Mouse (Mus musculus): ENCODE results near the gene Mxd3. TPM values are rescaled to one million over a fixed set of nuclear protein-coding genes. Genes with fewer than 3 reads are reported as not detected.

Mxd3 gene
- total RNA-seq, 2 experiments from 2014 or later: 0.85 to 1.4 TPM

- DNase-seq (ENCODE audit: low spot score in 2 of 2): no peak
- intact Hi-C loops (cut with DNase I): no loop called here
Observed at GRCm38 (mm10) chr13:55300913-55301312, 28.7 kb downstream of the Mxd3 start.

GRCm38 (mm10) chr13:55296760-55297159 lies 32.9 kb downstream of the Mxd3 start:
- intact Hi-C loops (cut with DNase I): loop anchor here (5.0 kb wide), 1 partner anchor 74 kb away; no protein-coding TSS in a partner anchor
- no peak for DNase-seq (ENCODE audit: low spot score in 2 of 2)

- intact Hi-C loops (cut with DNase I): no loop called here
Observed at GRCm38 (mm10) chr13:55288854-55289253, 40.8 kb downstream of the Mxd3 start.

GRCm38 (mm10) chr13:55277646-55278045 lies 52.0 kb downstream of the Mxd3 start:
- no peak for DNase-seq (ENCODE audit: low spot score in 2 of 2)
- intact Hi-C loops (cut with DNase I): no loop called here

More at GRCm38 (mm10) chr13:55288854-55289253, 40.8 kb downstream of the Mxd3 start:
- DNase-seq (ENCODE audit: low spot score in 2 of 2): no peak

GRCm38 (mm10) chr13:55277203-55277602 lies 52.4 kb downstream of the Mxd3 start:
- DNase-seq (ENCODE audit: low spot score in 2 of 2): no peak
- intact Hi-C loops (cut with DNase I): no loop called here

Other genes starting within 250 kb of the Mxd3 start
- gene Uimc1, start 229.5 kb downstream of the Mxd3 start, total RNA-seq (2021): 10 to 100 TPM; 14.4 to 19.2 TPM
- 10 to 100 TPM; 38.2 to 40.0 TPM for gene Zfp346, start 224.5 kb downstream of the Mxd3 start, total RNA-seq (2021)
- gene Gm17617, start 196.3 kb downstream of the Mxd3 start, total RNA-seq (2021): not detected
- under 1 TPM; 0.21 to 0.27 TPM for gene Fgfr4, start 177.2 kb downstream of the Mxd3 start, total RNA-seq (2021)
- 100 to 1,000 TPM; 124 to 125 TPM for gene Nsd1, start 120.0 kb downstream of the Mxd3 start, total RNA-seq (2021)
- 100 to 1,000 TPM; 170 to 176 TPM for gene Prelid1, start 9.3 kb downstream of the Mxd3 start, total RNA-seq (2021)
- gene Rab24, start 7.9 kb downstream of the Mxd3 start, total RNA-seq (2021): 10 to 100 TPM; 82.3 to 87.2 TPM
- 10 to 100 TPM; 57.5 to 59.7 TPM for gene Lman2, start 33.0 kb upstream of the Mxd3 start, total RNA-seq (2021)
- gene Rgs14, start 39.9 kb upstream of the Mxd3 start, total RNA-seq (2021): 10 to 100 TPM; 55.6 to 58.5 TPM
- gene Slc34a1, start 68.4 kb upstream of the Mxd3 start, total RNA-seq (2021): not detected
- not detected for gene Pfn3, start 85.4 kb upstream of the Mxd3 start, total RNA-seq (2021)
- under 1 TPM; 0.57 to 0.62 TPM for gene F12, start 97.0 kb upstream of the Mxd3 start, total RNA-seq (2021)
- 10 to 100 TPM; 64.0 to 68.0 TPM for gene Grk6, start 115.2 kb upstream of the Mxd3 start, total RNA-seq (2021)
- 10 to 100 TPM; 80.1 to 85.9 TPM for gene Prr7, start 134.4 kb upstream of the Mxd3 start, total RNA-seq (2021)
- gene Dbn1, start 158.3 kb upstream of the Mxd3 start, total RNA-seq (2021): 100 to 1,000 TPM; 287 to 295 TPM
- gene Pdlim7, start 183.9 kb upstream of the Mxd3 start, total RNA-seq (2021): 10 to 100 TPM; 89.6 to 96.1 TPM
- gene Dok3, start 199.5 kb upstream of the Mxd3 start, total RNA-seq (2021): 10 to 100 TPM in 1 of 2 experiments, 1 to 10 TPM in 1; 9.7 to 13.2 TPM
- gene Ddx41, start 206.8 kb upstream of the Mxd3 start, total RNA-seq (2021): 10 to 100 TPM; 53.6 to 58.0 TPM
- gene Fam193b, start 241.3 kb upstream of the Mxd3 start, total RNA-seq (2021): 10 to 100 TPM; 67.0 to 84.3 TPM
- 100 to 1,000 TPM; 129 to 134 TPM for gene Tmed9, start 243.9 kb upstream of the Mxd3 start, total RNA-seq (2021)